Mouse (Mus musculus) cerebellum, adult 9-10 months (tissue): ENCODE measurements at regions not wholly inside any gene's neighbourhood (a gene's known extent, or its start where the extent isn't known, plus 50 kb on each side); places are given as distances from the start of the nearest gene placed in this dataset.

Experiments used
- DNase-seq: peaks from one replicate; pipeline ENCODE4 v3.0.0; 2022

- DNase-seq = no peak
These were observed 487.2 kb upstream of the Pkn2 start for GRCm38 (mm10) chr3:143369002-143369401.

- DNase-seq = no peak
These were observed 458.2 kb upstream of the Pkn2 start for GRCm38 (mm10) chr3:143340032-143340431.

- DNase-seq = no peak
These were observed 451.5 kb upstream of the Pkn2 start for GRCm38 (mm10) chr3:143333339-143333738.

- no peak for DNase-seq
These were observed 446.7 kb upstream of the Pkn2 start for GRCm38 (mm10) chr3:143328521-143328920.

GRCm38 (mm10) chr3:143327652-143328051 is 445.8 kb upstream of the Pkn2 start:
- DNase-seq = no peak

GRCm38 (mm10) chr3:143316457-143316856 is 434.7 kb upstream of the Pkn2 start:
- DNase-seq = no peak

GRCm38 (mm10) chr3:143291793-143292192 is 410.0 kb upstream of the Pkn2 start:
- no peak for DNase-seq

- DNase-seq = no peak
These were observed 382.3 kb upstream of the Pkn2 start for GRCm38 (mm10) chr3:143264132-143264531.

- no peak for DNase-seq
These were observed 370.8 kb upstream of the Pkn2 start for GRCm38 (mm10) chr3:143252643-143253042.

GRCm38 (mm10) chr3:143252008-143252407 is 370.2 kb upstream of the Pkn2 start:
- no peak for DNase-seq

- no peak for DNase-seq
These were observed 360.9 kb upstream of the Pkn2 start for GRCm38 (mm10) chr3:143242691-143243090.

- no peak for DNase-seq
These were observed 359.0 kb upstream of the Pkn2 start for GRCm38 (mm10) chr3:143240545-143241383.

- no peak for DNase-seq
These were observed 356.7 kb upstream of the Pkn2 start for GRCm38 (mm10) chr3:143238546-143238945.

GRCm38 (mm10) chr3:143223999-143224729 is 342.4 kb upstream of the Pkn2 start:
- DNase-seq = no peak

- DNase-seq = no peak
These were observed 311.6 kb upstream of the Pkn2 start for GRCm38 (mm10) chr3:143193263-143193970.

- no peak for DNase-seq
These were observed 307.1 kb upstream of the Pkn2 start for GRCm38 (mm10) chr3:143188931-143189330.

- no peak for DNase-seq
These were observed 292.2 kb upstream of the Pkn2 start for GRCm38 (mm10) chr3:143173971-143174370.

- DNase-seq = no peak
These were observed 280.6 kb upstream of the Pkn2 start for GRCm38 (mm10) chr3:143162444-143162843.

- DNase-seq = no peak
These were observed 280.2 kb upstream of the Pkn2 start for GRCm38 (mm10) chr3:143161993-143162392.

GRCm38 (mm10) chr3:143158568-143158967 is 276.8 kb upstream of the Pkn2 start:
- no peak for DNase-seq

- no peak for DNase-seq
These were observed 275.1 kb upstream of the Pkn2 start for GRCm38 (mm10) chr3:143156733-143157524.

GRCm38 (mm10) chr3:143156174-143156573 is 274.4 kb upstream of the Pkn2 start:
- DNase-seq = no peak

- no peak for DNase-seq
These were observed 273.8 kb upstream of the Pkn2 start for GRCm38 (mm10) chr3:143155556-143155955.
